In genomic region chr13:97892089-97892884, GRCm38 (mm10) we compare ENCODE assay signal across 9 mouse cellular contexts.
DNase-seq lines count a peak whose midpoint lies in the region; ATAC-seq and TF ChIP-seq lines count a peak whose summit lies in the region.
"Had no signal": no experiment of that assay in that cellular context is flagged by ENCODE, and none has a peak within 500 bp of the region (broad histone marks: within the 10 kb centered on the region; RNA-seq: fewer than 3 reads in every experiment).

No protein-coding gene starts in this region.

- H3K9me3 ChIP-seq in kidney, embryonic 15.5 days (replicated peaks): no peaks in the 10 kb centered on the region
- H3K9me3 ChIP-seq in hindbrain, embryonic 13.5 days: no peaks in the 10 kb centered on the region
- no peaks in the 10 kb centered on the region for H3K9me3 ChIP-seq in midbrain, embryonic 15.5 days
- no peaks in the 10 kb centered on the region for H3K9me3 ChIP-seq in liver, embryonic 12.5 days (replicated peaks)

- DNase-seq in kidney, postnatal 14 days: no peak
- no peak for DNase-seq in cerebellum, adult 2 months
- no peak for DNase-seq in heart, adult 9 months (ENCODE audit: low spot score in 2 of 2)
- DNase-seq: adrenal gland, postnatal 36 days had no signal

- TF ChIP-seq CTCF in cortical plate, adult 2 months (IDR thresholded peaks at IDR 0.05; ENCODE audit: extremely low read depth, insufficient read depth, low read length): no peak
- no peak for TF ChIP-seq CTCF in cerebellum, adult 2 months (IDR thresholded peaks at IDR 0.05; ENCODE audit: borderline replicate concordance, insufficient read depth, low read depth, low read length)

- no peak overlapping the region for H3K9ac ChIP-seq in kidney, embryonic 15.5 days
- H3K9ac ChIP-seq in hindbrain, embryonic 13.5 days: no peak overlapping the region
- H3K9ac ChIP-seq in midbrain, embryonic 15.5 days: no peak overlapping the region
- no peak overlapping the region for H3K9ac ChIP-seq in liver, embryonic 12.5 days

- peak overlapping the region; percentile 87 for H3K27ac ChIP-seq in kidney, embryonic 15.5 days
- peak overlapping the region; percentile 76; the same call in 1 of the 2 replicates for H3K27ac ChIP-seq in cortical plate, adult 2 months (ENCODE audit: insufficient read depth, low read length)
- peak overlapping the region; percentile 90 for H3K27ac ChIP-seq in hindbrain, embryonic 13.5 days
- H3K27ac ChIP-seq in midbrain, embryonic 15.5 days: peak overlapping the region; percentile 83
- no peak overlapping the region for H3K27ac ChIP-seq in cerebellum, adult 2 months (ENCODE audit: insufficient read depth, low read length)
- H3K27ac ChIP-seq in liver, embryonic 12.5 days: no peak overlapping the region

- no peaks in the 10 kb centered on the region for H3K36me3 ChIP-seq in kidney, embryonic 15.5 days
- no peaks in the 10 kb centered on the region for H3K36me3 ChIP-seq in hindbrain, embryonic 13.5 days
- H3K36me3 ChIP-seq in midbrain, embryonic 15.5 days (replicated peaks): no peaks in the 10 kb centered on the region
- H3K36me3 ChIP-seq in liver, embryonic 12.5 days: no peaks in the 10 kb centered on the region

- 0 out of 2 replicates have a peak overlapping the region, but pooled peaks have one; percentile 17 for H3K4me2 ChIP-seq in kidney, embryonic 15.5 days
- H3K4me2 ChIP-seq in hindbrain, embryonic 13.5 days: peak overlapping the region; percentile 27
- peak overlapping the region; percentile 4; the same call in 1 of the 2 replicates for H3K4me2 ChIP-seq in midbrain, embryonic 15.5 days
- no peak overlapping the region for H3K4me2 ChIP-seq in liver, embryonic 12.5 days

- peak; percentile 40; the same call in 1 of the 2 replicates for ATAC-seq in kidney, embryonic 15.5 days (replicated peaks; ENCODE audit: low FRiP score)
- ATAC-seq in hindbrain, embryonic 13.5 days (ENCODE audit: low FRiP score): peak; percentile 86
- ATAC-seq in midbrain, embryonic 15.5 days (replicated peaks): peak; percentile 86
- no peak for ATAC-seq in liver, embryonic 12.5 days

- peaks cover 38% of the 10 kb centered on the region for H3K4me1 ChIP-seq in kidney, embryonic 15.5 days
- H3K4me1 ChIP-seq in cortical plate, adult 2 months (ENCODE audit: control insufficient read depth, insufficient read depth, low read length): peaks cover 10% of the 10 kb centered on the region
- peaks cover 41% of the 10 kb centered on the region for H3K4me1 ChIP-seq in hindbrain, embryonic 13.5 days (replicated peaks)
- H3K4me1 ChIP-seq in midbrain, embryonic 15.5 days: peaks cover 25% of the 10 kb centered on the region
- H3K4me1 ChIP-seq in cerebellum, adult 2 months (ENCODE audit: control insufficient read depth, insufficient read depth, low read length): no peaks in the 10 kb centered on the region
- H3K4me1 ChIP-seq in liver, embryonic 12.5 days: no peaks in the 10 kb centered on the region

- no peak overlapping the region for H3K4me3 ChIP-seq in kidney, embryonic 15.5 days (replicated peaks)
- H3K4me3 ChIP-seq in cortical plate, adult 2 months (ENCODE audit: insufficient read depth, low read length): no peak overlapping the region
- no peak overlapping the region for H3K4me3 ChIP-seq in hindbrain, embryonic 13.5 days
- no peak overlapping the region for H3K4me3 ChIP-seq in midbrain, embryonic 15.5 days
- no peak overlapping the region for H3K4me3 ChIP-seq in cerebellum, adult 2 months (replicated peaks; ENCODE audit: insufficient read depth, low read depth, low read length)
- H3K4me3 ChIP-seq in liver, embryonic 12.5 days: no peak overlapping the region

- H3K27me3 ChIP-seq in kidney, embryonic 15.5 days: no peaks in the 10 kb centered on the region
- no peaks in the 10 kb centered on the region for H3K27me3 ChIP-seq in hindbrain, embryonic 13.5 days
- H3K27me3 ChIP-seq in midbrain, embryonic 15.5 days (replicated peaks): no peaks in the 10 kb centered on the region
- no peaks in the 10 kb centered on the region; the same call in 1 of the 2 replicates for H3K27me3 ChIP-seq in cerebellum, adult 2 months (ENCODE audit: control insufficient read depth, insufficient read depth, low read length)
- no peaks in the 10 kb centered on the region for H3K27me3 ChIP-seq in liver, embryonic 12.5 days (replicated peaks)

- 44% methylated on average over 15 of the region's 15 CpGs for WGBS in kidney, embryonic 15.5 days
- WGBS in hindbrain, embryonic 13.5 days: 29% methylated on average over 15 of the region's 15 CpGs
- 22% methylated on average over 15 of the region's 15 CpGs for WGBS in midbrain, embryonic 15.5 days
- 42% methylated on average over 15 of the region's 15 CpGs for WGBS in cerebellum, adult 2 months
- WGBS in liver, embryonic 12.5 days (ENCODE audit: insufficient replicate concordance): 73% methylated on average over 15 of the region's 15 CpGs

- TF ChIP-seq POLR2A in cortical plate, adult 2 months (IDR thresholded peaks at IDR 0.05; ENCODE audit: extremely low read depth, insufficient read depth, low read length): no peak
- TF ChIP-seq POLR2A in cerebellum, adult 2 months (IDR thresholded peaks at IDR 0.05; ENCODE audit: borderline replicate concordance, insufficient read depth, low read length): no peak

Comparison
In these comparisons a context has a peak if more than half of its experiments do, and no peak if none do; other contexts are left out.
1. H3K27ac ChIP-seq: peak in kidney, embryonic 15.5 days (single experiment), cortical plate, adult 2 months (single experiment), hindbrain, embryonic 13.5 days (single experiment) and midbrain, embryonic 15.5 days (single experiment); none in cerebellum, adult 2 months (single experiment) and liver, embryonic 12.5 days (single experiment).